8 mouse cellular contexts compared by ENCODE assay signal in the genomic region with DNA sequence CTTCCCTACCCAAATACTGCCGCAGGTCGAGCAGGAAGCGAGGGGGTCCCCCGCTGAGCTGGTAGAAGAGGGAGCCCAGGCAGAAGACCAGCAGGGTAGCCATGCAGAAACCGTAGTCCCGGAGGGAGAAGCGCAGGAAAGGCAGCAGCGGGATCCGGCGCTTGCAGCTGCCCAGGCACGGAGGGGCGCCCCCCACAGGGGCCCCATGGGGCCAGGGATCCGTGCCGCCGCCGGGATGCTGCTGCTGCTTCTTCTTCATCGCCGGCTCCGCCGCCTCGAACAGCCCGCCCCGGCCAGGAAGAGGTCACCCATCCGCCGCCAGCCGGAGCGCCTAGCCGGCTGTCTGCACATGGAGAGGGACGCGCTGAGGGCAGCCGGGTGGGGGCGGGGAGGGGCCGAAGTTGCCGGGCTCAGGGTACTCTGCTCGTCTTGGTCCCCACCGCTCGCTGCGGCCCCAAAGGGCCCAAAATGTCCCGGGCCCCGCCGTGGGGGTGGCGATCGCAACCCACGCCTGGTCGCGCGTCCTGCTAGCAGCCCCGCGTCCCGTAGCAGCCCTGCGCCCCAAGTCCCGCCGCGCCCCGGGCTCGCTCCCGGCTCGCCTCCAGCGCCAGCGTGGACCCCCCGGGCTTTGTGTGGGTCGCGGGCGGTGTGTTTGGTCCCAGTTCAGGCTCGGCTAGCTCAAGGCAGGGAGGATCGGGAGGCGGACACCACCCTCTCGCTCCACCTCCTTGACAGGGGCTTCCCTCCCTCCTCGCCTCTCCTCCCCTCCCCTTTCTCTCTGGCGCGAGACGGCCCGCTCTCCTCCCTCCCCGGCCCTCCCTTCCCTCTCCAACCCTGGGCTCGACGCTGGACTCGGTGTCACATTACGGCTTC. TPM values are rescaled to one million over a fixed set of nuclear protein-coding genes. Genes with fewer than 3 reads are reported as not detected.
DNase-seq lines count a peak whose midpoint lies in the region; ATAC-seq lines count a peak whose summit lies in the region.

A gene (minus strand): TSS at position 685 of the 873 bp plus-strand sequence.

- H3K36me3 ChIP-seq in intestine, embryonic 15.5 days, result no peaks in the 10 kb centered on the region
- peaks cover 3% of the 10 kb centered on the region; the same call in 1 of the 2 replicates for H3K36me3 ChIP-seq in limb, embryonic 10.5 days
- H3K36me3 ChIP-seq in midbrain, embryonic 10.5 days, result no peaks in the 10 kb centered on the region

- peaks cover 12% of the 10 kb centered on the region; the same call in 1 of the 2 replicates for H3K4me1 ChIP-seq in intestine, embryonic 15.5 days (replicated peaks)
- peaks cover 28% of the 10 kb centered on the region for H3K4me1 ChIP-seq in limb, embryonic 10.5 days
- peaks cover 20% of the 10 kb centered on the region for H3K4me1 ChIP-seq in midbrain, embryonic 10.5 days

- peak within 1 kb of the TSS; percentile 83 for H3K27ac ChIP-seq in intestine, embryonic 15.5 days
- H3K27ac ChIP-seq in limb, embryonic 10.5 days, result peak within 1 kb of the TSS; percentile 89
- peak within 1 kb of the TSS; percentile 90 for H3K27ac ChIP-seq in midbrain, embryonic 10.5 days (replicated peaks)

- under 1% methylated on average over 77 of the region's 78 CpGs for WGBS in intestine, embryonic 15.5 days
- WGBS in limb, embryonic 10.5 days, result under 1% methylated on average over 78 of the region's 78 CpGs
- WGBS in midbrain, embryonic 10.5 days, result under 1% methylated on average over 69 of the region's 78 CpGs

- H3K4me3 ChIP-seq in intestine, embryonic 15.5 days (replicated peaks), result peak within 1 kb of the TSS; percentile 80
- peak within 1 kb of the TSS; percentile 81 for H3K4me3 ChIP-seq in limb, embryonic 10.5 days
- peak within 1 kb of the TSS; percentile 83 for H3K4me3 ChIP-seq in midbrain, embryonic 10.5 days

- DNase-seq in adrenal gland, adult 8-10 months, result peak; percentile 76
- DNase-seq in embryo, embryonic 11.5 days (ENCODE audit: low read depth, low spot score), result peak; percentile 79
- peak; percentile 61 to 83 for DNase-seq in gastrocnemius, postnatal 4 days (ENCODE audit: low spot score in 2 of 2)
- peak; percentile 88 for DNase-seq in limb, embryonic 10.5 days (ENCODE audit: low spot score)
- peak; percentile 88 for DNase-seq in midbrain, embryonic 10.5 days (ENCODE audit: low spot score)
- DNase-seq in skeletal muscle tissue, adult 2 months (ENCODE audit: low read depth, low spot score), result peak; percentile 88
- no peak for DNase-seq in MN1 (ENCODE audit: low spot score)

- peaks cover 18% of the 10 kb centered on the region for H3K27me3 ChIP-seq in intestine, embryonic 15.5 days (replicated peaks)
- peaks cover 33% of the 10 kb centered on the region for H3K27me3 ChIP-seq in limb, embryonic 10.5 days (ENCODE audit: low read depth, poor library complexity, severe bottlenecking)
- H3K27me3 ChIP-seq in midbrain, embryonic 10.5 days (ENCODE audit: low read depth, poor library complexity, severe bottlenecking), result peaks cover 38% of the 10 kb centered on the region

- H3K9ac ChIP-seq in intestine, embryonic 15.5 days, result peak within 1 kb of the TSS; percentile 72

- peak; percentile 95 for ATAC-seq in intestine, embryonic 15.5 days

- peak within 1 kb of the TSS; percentile 93 for H3K4me2 ChIP-seq in intestine, embryonic 15.5 days (replicated peaks)

- no peaks in the 10 kb centered on the region for H3K9me3 ChIP-seq in intestine, embryonic 15.5 days
- H3K9me3 ChIP-seq in limb, embryonic 10.5 days (replicated peaks), result no peaks in the 10 kb centered on the region
- 0 out of 2 replicates have a peak, but pooled peaks cover 4% of the 10 kb centered on the region for H3K9me3 ChIP-seq in midbrain, embryonic 10.5 days (replicated peaks)

RNA-seq across cellular contexts. Expression of the gene that starts here (rescaled TPM):
- total RNA-seq in adrenal gland, adult 8-10 months (2022), result 1 to 10 TPM; 3.0 to 6.3 (median 4.9) TPM
- total RNA-seq in gastrocnemius, postnatal 4 days (2021), result 1 to 10 TPM; 5.1 to 6.1 TPM
- polyA plus RNA-seq in intestine, embryonic 15.5 days (2015; fragmentation: Nextera tagmentation; extraction: Ambion mirVana), result 4.4 and 4.7 TPM in 2 replicates
- 3.0 and 3.5 TPM in 2 replicates for polyA plus RNA-seq in limb, embryonic 10.5 days (2016; fragmentation: Nextera tagmentation; extraction: Ambion mirVana)
- polyA plus RNA-seq in midbrain, embryonic 10.5 days (2016; fragmentation: Nextera tagmentation; extraction: Ambion mirVana), result 2.8 and 3.0 TPM in 2 replicates
